Mouse (Mus musculus) liver, embryonic 12.5 days (tissue): ENCODE measurements around the gene Cd63. TPM values are rescaled to one million over a fixed set of nuclear protein-coding genes. Genes with fewer than 3 reads are reported as not detected.

ENCODE experiments used
- ATAC-seq: fragments of 200-750 bp; cut with Nextera tagmentation; 2 replicates; pipeline ENCODE4 v1.8.0; 2017; ENCODE audit warnings: moderate number of reproducible peaks, mild to moderate bottlenecking, moderate library complexity
- H3K27ac ChIP-seq: fragments of 300-500 bp; sonication (generic); 2 replicates; pipeline ENCODE4 v1.5.1; 2016; ENCODE audit warnings: mild to moderate bottlenecking
- H3K27me3 ChIP-seq: fragments of 300-500 bp; sonication (generic); replicated peaks from 2 replicates; pipeline ENCODE4 v1.6.1; 2016; ENCODE audit warnings: mild to moderate bottlenecking, moderate library complexity
- H3K36me3 ChIP-seq: fragments of 300-500 bp; sonication (generic); 2 replicates; pipeline ENCODE4 v1.6.1; 2016; ENCODE audit warnings: mild to moderate bottlenecking, moderate library complexity
- H3K4me1 ChIP-seq: fragments of 300-500 bp; sonication (generic); 2 replicates; pipeline ENCODE4 v1.6.1; 2016
- H3K4me2 ChIP-seq: fragments of 300-500 bp; sonication (generic); 2 replicates; pipeline ENCODE4 v1.6.1; 2016; ENCODE audit warnings: mild to moderate bottlenecking, moderate library complexity
- H3K4me3 ChIP-seq: fragments of 300-500 bp; sonication (generic); 2 replicates; pipeline ENCODE4 v1.5.1; 2016; ENCODE audit warnings: mild to moderate bottlenecking, moderate library complexity
- H3K9ac ChIP-seq: fragments of 300-500 bp; sonication (generic); 2 replicates; pipeline ENCODE4 v1.6.1; 2016; ENCODE audit warnings: mild to moderate bottlenecking, moderate library complexity
- H3K9me3 ChIP-seq: fragments of 300-500 bp; sonication (generic); replicated peaks from 2 replicates; pipeline ENCODE4 v1.6.1; 2016; ENCODE audit warnings: mild to moderate bottlenecking, moderate library complexity
- WGBS: fragments of 180-500 bp; shearing (Covaris S2); methylation state at CpG from one replicate; pipeline ENCODE4 v1.1.7; 2016; ENCODE audit not compliant: insufficient replicate concordance; 5-methylcytosine and 5-hydroxymethylcytosine counted together
- polyA plus RNA-seq: library from polyadenylated mRNA; unstranded; fragments of >200 nt; fragmentation: Nextera tagmentation; extraction: Ambion mirVana; gene quantifications from 2 replicates; pipeline ENCODE4 v1.2.1, GENCODE M21; 2016

Cd63 gene
- polyA plus RNA-seq, 1 experiment from 2014 or later, result 127 TPM

- under 1% methylated on average over 60 of the region's 89 CpGs for WGBS
- peak within 1 kb of the TSS; percentile 60 for H3K9ac ChIP-seq
- no peaks in the 10 kb centered on the region for H3K36me3 ChIP-seq
- H3K27me3 ChIP-seq, result peaks cover 89% of the 10 kb centered on the region
- H3K27ac ChIP-seq, result peak within 1 kb of the TSS; percentile 56; the same call in 1 of the 2 replicates
- 0 out of 2 replicates have a peak, but pooled peaks have one; percentile 7 for ATAC-seq
- H3K4me3 ChIP-seq, result peak within 1 kb of the TSS; percentile 62
- peak within 1 kb of the TSS; percentile 80 for H3K4me2 ChIP-seq
- peaks cover 37% of the 10 kb centered on the region for H3K4me1 ChIP-seq
- H3K9me3 ChIP-seq, result no peaks in the 10 kb centered on the region
Measured at GRCm38 (mm10) chr10:128891296-128892094, 9.3 kb upstream of the Cd63 start, which contains the start of gene Gdf11. Gene Gdf11 (minus strand): TSS chr10:128891718.

DNA sequence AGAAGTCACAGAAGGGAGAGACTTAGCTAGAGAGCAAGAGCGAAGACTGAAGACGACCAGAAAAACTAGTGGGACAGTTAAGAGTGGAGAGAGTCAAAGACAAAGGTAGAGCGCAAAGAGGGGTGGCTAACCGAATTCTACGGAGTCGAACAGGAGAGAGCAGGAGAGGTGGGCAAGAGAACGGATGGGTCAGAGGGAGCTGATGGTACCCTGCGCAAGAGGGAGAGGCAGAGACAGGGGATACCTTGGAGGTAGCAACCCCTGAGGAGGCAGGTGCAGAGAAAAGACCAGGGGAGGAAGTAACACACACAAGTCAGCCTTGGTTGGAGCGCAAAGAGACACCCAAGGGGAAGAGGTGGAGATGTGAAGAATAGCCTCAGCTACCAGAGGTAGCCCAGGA, 8.5 kb upstream of the Cd63 start:
- no peaks in the 10 kb centered on the region for H3K36me3 ChIP-seq
- H3K4me1 ChIP-seq, result peaks cover 37% of the 10 kb centered on the region
- WGBS, result 3% methylated on average over 9 of the region's 9 CpGs
- H3K27ac ChIP-seq, result no peak overlapping the region
- no peak for ATAC-seq
- peak overlapping the region; percentile 62 for H3K4me3 ChIP-seq
- peak overlapping the region; percentile 27; the same call in 1 of the 2 replicates for H3K9ac ChIP-seq
- peak overlapping the region; percentile 80 for H3K4me2 ChIP-seq
- peaks cover 96% of the 10 kb centered on the region for H3K27me3 ChIP-seq
- no peaks in the 10 kb centered on the region for H3K9me3 ChIP-seq

DNA sequence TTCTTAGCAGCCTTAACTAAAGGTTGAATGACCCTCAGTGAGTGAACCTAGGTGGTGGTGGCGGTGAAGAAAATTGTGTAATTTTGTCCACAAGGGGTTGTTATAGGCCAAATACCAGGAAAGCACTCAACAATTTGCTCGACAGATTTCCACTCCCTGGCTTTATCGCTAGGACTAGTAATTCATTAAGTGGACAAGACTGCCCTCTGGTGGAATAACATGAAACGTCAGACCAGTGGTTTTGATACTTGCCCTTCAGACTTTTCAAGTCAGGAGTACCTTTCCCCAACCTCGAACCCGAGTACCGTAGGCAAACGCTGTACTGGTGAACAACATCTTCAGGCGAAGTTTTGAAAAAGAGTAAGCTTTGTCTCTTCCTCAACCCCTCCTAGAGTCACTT, 5.4 kb upstream of the Cd63 start:
- Histone ChIP-seq H3K27me3 (peaks cover 76% of the 10 kb centered on the region), H3K9ac (no peak overlapping the region), H3K4me1 (peaks cover 15% of the 10 kb centered on the region; the same call in 1 of the 2 replicates), H3K27ac (no peak overlapping the region), H3K4me2 (peak overlapping the region; percentile 33), H3K9me3 (no peaks in the 10 kb centered on the region), H3K4me3 (no peak overlapping the region), H3K36me3 (no peaks in the 10 kb centered on the region)
- WGBS, result under 1% methylated on average over 9 of the region's 9 CpGs
- no peak for ATAC-seq

GRCm38 (mm10) chr10:128895952-128896693, 4.7 kb upstream of the Cd63 start:
- no peak overlapping the region for H3K27ac ChIP-seq
- no peak overlapping the region for H3K4me3 ChIP-seq
- no peak overlapping the region for H3K9ac ChIP-seq
- no peaks in the 10 kb centered on the region for H3K36me3 ChIP-seq
- 7% methylated on average over 17 of the region's 17 CpGs for WGBS
- H3K9me3 ChIP-seq, result no peaks in the 10 kb centered on the region
- H3K4me2 ChIP-seq, result peak overlapping the region; percentile 33
- H3K27me3 ChIP-seq, result peaks cover 69% of the 10 kb centered on the region
- peaks cover 15% of the 10 kb centered on the region for H3K4me1 ChIP-seq
- ATAC-seq, result no peak

GRCm38 (mm10) chr10:128896807-128897206, 4.0 kb upstream of the Cd63 start:
- peaks cover 62% of the 10 kb centered on the region for H3K27me3 ChIP-seq

GRCm38 (mm10) chr10:128897501-128897900, 3.3 kb upstream of the Cd63 start:
- no peak overlapping the region for H3K9ac ChIP-seq
- no peak overlapping the region for H3K27ac ChIP-seq
- no peak for ATAC-seq
- WGBS, result 11% methylated on average over 1 of the region's 1 CpGs
- H3K9me3 ChIP-seq, result no peaks in the 10 kb centered on the region
- H3K4me3 ChIP-seq, result no peak overlapping the region
- H3K4me1 ChIP-seq, result peaks cover 20% of the 10 kb centered on the region
- H3K27me3 ChIP-seq, result peaks cover 56% of the 10 kb centered on the region
- no peak overlapping the region for H3K4me2 ChIP-seq
- H3K36me3 ChIP-seq, result no peaks in the 10 kb centered on the region

More at GRCm38 (mm10) chr10:128896807-128897206, 4.0 kb upstream of the Cd63 start:
- H3K4me3 ChIP-seq, result no peak overlapping the region
- H3K9ac ChIP-seq, result no peak overlapping the region
- 44% methylated on average over 1 of the region's 1 CpGs for WGBS
- no peaks in the 10 kb centered on the region for H3K36me3 ChIP-seq
- no peak overlapping the region for H3K27ac ChIP-seq
- H3K9me3 ChIP-seq, result no peaks in the 10 kb centered on the region
- peaks cover 20% of the 10 kb centered on the region for H3K4me1 ChIP-seq
- H3K4me2 ChIP-seq, result no peak overlapping the region
- no peak for ATAC-seq

DNA sequence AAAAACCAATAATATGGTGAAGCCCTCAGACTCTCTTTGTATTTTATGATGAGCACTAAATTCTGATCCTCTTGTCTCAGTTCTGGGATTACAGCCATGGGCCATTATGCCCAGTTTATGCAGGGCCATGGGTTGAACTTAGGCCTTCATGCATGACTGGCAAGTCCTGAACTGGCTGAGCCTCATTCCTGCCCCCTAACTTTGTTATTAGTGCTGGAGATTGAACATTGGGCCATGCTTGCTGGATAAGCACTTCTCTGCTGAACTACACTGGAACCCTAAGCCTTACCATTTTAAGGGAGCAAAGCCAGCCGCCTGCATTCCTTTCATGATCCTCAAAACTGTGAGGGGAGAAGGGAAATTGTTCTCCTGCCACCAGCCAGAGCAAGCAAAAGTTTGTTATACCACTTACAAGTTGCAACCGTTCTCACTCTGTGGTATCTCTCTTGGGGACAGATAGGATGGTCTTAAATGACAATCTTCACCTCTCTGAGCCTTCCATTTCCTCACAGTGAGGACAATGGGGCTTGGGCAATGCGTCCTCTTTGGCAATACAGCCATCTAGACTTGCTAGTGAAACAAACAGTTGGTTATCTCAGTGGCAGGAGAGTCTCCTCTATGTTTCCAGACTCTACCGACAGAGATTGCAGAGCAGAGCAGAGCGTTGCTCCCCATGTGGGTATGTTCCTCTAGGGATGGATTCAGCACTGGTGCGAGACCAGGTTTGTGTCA, 864 bp upstream of the Cd63 start:
- Histone ChIP-seq H3K27me3 (peaks cover 31% of the 10 kb centered on the region), H3K4me1 (peaks cover 20% of the 10 kb centered on the region), H3K4me3 (no peak overlapping the region), H3K27ac (no peak overlapping the region), H3K9ac (no peak overlapping the region), H3K36me3 (no peaks in the 10 kb centered on the region), H3K9me3 (no peaks in the 10 kb centered on the region), H3K4me2 (no peak overlapping the region)
- WGBS, result 47% methylated on average over 6 of the region's 6 CpGs
- ATAC-seq, result no peak

- H3K9me3 ChIP-seq, result no peaks in the 10 kb centered on the region
- no peak overlapping the region for H3K9ac ChIP-seq
- 46% methylated on average over 1 of the region's 1 CpGs for WGBS
- peaks cover 12% of the 10 kb centered on the region; the same call in 1 of the 2 replicates for H3K4me1 ChIP-seq
- no peak overlapping the region for H3K4me3 ChIP-seq
- H3K36me3 ChIP-seq, result no peaks in the 10 kb centered on the region
- no peak overlapping the region for H3K4me2 ChIP-seq
- no peak overlapping the region for H3K27ac ChIP-seq
- peak; percentile 33; the same call in 1 of the 2 replicates for ATAC-seq
- H3K27me3 ChIP-seq, result peaks cover 16% of the 10 kb centered on the region
Measured at GRCm38 (mm10) chr10:128901409-128901808, 620 bp downstream of the Cd63 start.

DNA sequence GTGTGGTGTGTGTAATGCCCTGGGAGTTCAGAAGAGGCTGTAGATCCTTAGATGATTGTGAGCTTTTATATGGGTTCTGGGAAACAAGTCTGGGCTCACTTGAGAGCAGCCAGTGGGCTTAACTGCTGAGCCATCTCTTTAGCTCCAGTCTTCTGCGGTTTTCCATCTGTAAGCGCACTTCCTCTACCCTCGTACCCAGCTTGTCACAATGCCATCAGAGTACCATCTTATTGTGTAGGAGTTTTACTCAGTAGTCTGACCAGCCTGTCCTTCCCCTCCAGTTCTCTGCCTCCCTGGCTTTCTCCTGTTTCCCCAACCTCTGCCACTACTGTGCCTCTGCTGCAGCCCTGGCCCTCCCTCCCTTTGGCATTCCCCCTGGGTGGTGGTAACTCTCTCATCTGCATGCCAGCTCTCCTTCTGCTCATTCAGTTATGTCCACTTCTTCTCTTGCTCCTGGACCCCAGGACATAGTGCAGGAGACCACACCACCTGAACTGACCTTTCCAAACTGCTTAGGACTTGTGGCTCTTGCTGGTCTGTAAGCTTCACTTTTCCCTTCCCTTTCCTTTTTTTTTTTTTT, 1.7 kb downstream of the Cd63 start:
- H3K27ac ChIP-seq, result no peak overlapping the region
- H3K9me3 ChIP-seq, result no peaks in the 10 kb centered on the region
- H3K27me3 ChIP-seq, result peaks cover 6% of the 10 kb centered on the region
- ATAC-seq, result no peak
- H3K36me3 ChIP-seq, result no peaks in the 10 kb centered on the region
- no peak overlapping the region for H3K9ac ChIP-seq
- H3K4me1 ChIP-seq, result peaks cover 12% of the 10 kb centered on the region; the same call in 1 of the 2 replicates
- H3K4me2 ChIP-seq, result no peak overlapping the region
- WGBS, result 54% methylated on average over 3 of the region's 3 CpGs
- H3K4me3 ChIP-seq, result no peak overlapping the region

- H3K27me3 ChIP-seq, result peaks cover 21% of the 10 kb centered on the region
- no peaks in the 10 kb centered on the region for H3K9me3 ChIP-seq
- 56% methylated on average over 5 of the region's 5 CpGs for WGBS
- H3K9ac ChIP-seq, result no peak overlapping the region
- no peak for ATAC-seq
- no peaks in the 10 kb centered on the region for H3K36me3 ChIP-seq
- no peak overlapping the region for H3K4me3 ChIP-seq
- no peak overlapping the region for H3K27ac ChIP-seq
- H3K4me2 ChIP-seq, result no peak overlapping the region
- H3K4me1 ChIP-seq, result peaks cover 19% of the 10 kb centered on the region
Measured at GRCm38 (mm10) chr10:128904812-128905211, 4.0 kb downstream of the Cd63 start.

DNA sequence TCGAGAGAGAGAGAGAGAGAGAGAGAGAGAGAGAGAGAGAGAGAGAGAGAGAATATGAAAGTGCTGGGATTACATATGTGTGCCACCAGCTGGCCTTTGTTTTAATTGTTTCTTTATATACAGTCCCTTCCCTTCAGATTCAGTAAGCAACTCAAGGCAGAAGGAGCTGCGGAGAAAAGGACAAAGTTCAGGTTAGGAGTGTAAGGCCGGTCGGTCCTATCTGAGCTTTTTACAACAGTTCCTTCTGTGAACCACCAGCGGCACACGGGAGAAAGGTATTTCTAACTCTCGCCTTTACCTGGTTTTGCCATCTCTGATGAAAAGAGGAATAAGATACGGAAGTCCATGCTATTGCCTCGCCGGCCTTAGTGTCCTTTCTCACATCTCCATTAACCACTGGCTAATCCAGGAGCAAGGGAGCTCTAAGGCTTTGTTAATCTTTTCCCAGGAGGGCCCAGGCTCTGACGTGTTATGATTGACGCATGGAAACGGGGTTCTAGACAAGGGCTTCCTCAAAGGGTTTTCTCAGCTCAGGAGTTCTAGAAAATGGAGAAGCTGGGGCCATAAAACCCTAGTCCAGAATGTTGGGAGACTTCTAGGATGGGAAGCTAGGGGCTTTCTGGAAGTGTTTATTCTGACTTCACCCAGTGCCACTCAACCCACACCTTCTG, 8.1 kb downstream of the Cd63 start:
- Histone ChIP-seq H3K4me1 (peaks cover 25% of the 10 kb centered on the region), H3K9ac (peak overlapping the region; percentile 64), H3K36me3 (peaks cover 10% of the 10 kb centered on the region), H3K27ac (no peak overlapping the region), H3K9me3 (no peaks in the 10 kb centered on the region), H3K4me2 (peak overlapping the region; percentile 83), H3K4me3 (peak overlapping the region; percentile 67), H3K27me3 (peaks cover 48% of the 10 kb centered on the region)
- 63% methylated on average over 13 of the region's 13 CpGs for WGBS
- ATAC-seq, result no peak; the same call in 1 of the 2 replicates
